Comparison of ENCODE assay signal across 1 mouse cellular context in genomic region chr11:101985990-101986389, GRCm38 (mm10).
TF ChIP-seq lines count a peak whose summit lies in the region.

No protein-coding gene starts in this region.

TF ChIP-seq in CH12.LX, 34 proteins besides CTCF, POLR2A, EP300 and RAD21:
- TF ChIP-seq NELFE (IDR thresholded peaks at IDR 0.05; ENCODE audit: low read depth, low read length) (0 out of 2 replicates have a peak, but pooled peaks have one; percentile 19), TCF12 (IDR thresholded peaks at IDR 0.05; ENCODE audit: low read depth, low read length) (0 out of 2 replicates have a peak, but pooled peaks have one; percentile 44), NRF1 (IDR thresholded peaks at IDR 0.05; ENCODE audit: low read depth, low read length) (0 out of 2 replicates have a peak, but pooled peaks have one; percentile 24), POLR2AphosphoS2 (IDR thresholded peaks at IDR 0.05; ENCODE audit: low read depth, low read length) (no peak), ZKSCAN1 (IDR thresholded peaks at IDR 0.05; ENCODE audit: borderline replicate concordance, low read depth, low read length) (no peak), SMC3 (IDR thresholded peaks at IDR 0.05; ENCODE audit: low read depth, low read length) (peak; percentile 87), JUN (IDR thresholded peaks at IDR 0.05; ENCODE audit: insufficient read depth, low read depth, low read length) (no peak)
